Comparison of ENCODE assay signal across 14 mouse cellular contexts in genomic region chr2:167249591-167249990, GRCm38 (mm10). TPM values are rescaled to one million over a fixed set of nuclear protein-coding genes. Genes with fewer than 3 reads are reported as not detected.
A peak's percentile ranks its signal among the peaks of the same experiment; 100 is the strongest.
DNase-seq lines count a peak whose midpoint lies in the region; ATAC-seq lines count a peak whose summit lies in the region.
"Had no signal": no experiment of that assay in that cellular context is flagged by ENCODE, and none has a peak within 500 bp of the region (broad histone marks: within the 10 kb centered on the region; RNA-seq: fewer than 3 reads in every experiment).

No protein-coding gene starts in this region.

- peaks cover 41% of the 10 kb centered on the region for H3K4me1 ChIP-seq in heart, embryonic 12.5 days (replicated peaks)
- peaks cover 42% of the 10 kb centered on the region for H3K4me1 ChIP-seq in heart, embryonic 15.5 days (replicated peaks)

- ATAC-seq in heart, embryonic 12.5 days (ENCODE audit: insufficient number of reproducible peaks, low FRiP score): no peak
- no peak for ATAC-seq in heart, embryonic 15.5 days (replicated peaks; ENCODE audit: insufficient number of reproducible peaks, insufficient read depth, low FRiP score, low read depth)

- 59% methylated on average over 3 of the region's 3 CpGs for WGBS in heart, embryonic 12.5 days
- 65% methylated on average over 3 of the region's 3 CpGs for WGBS in heart, embryonic 15.5 days

- H3K27ac ChIP-seq in heart, embryonic 12.5 days (ENCODE audit: poor library complexity, severe bottlenecking): no peak overlapping the region
- peak overlapping the region; percentile 43; the same call in 1 of the 2 replicates for H3K27ac ChIP-seq in heart, embryonic 15.5 days
- H3K27ac ChIP-seq: forebrain, embryonic 12.5 days; midbrain, embryonic 12.5 days; neural tube, embryonic 12.5 days had no signal

- H3K9ac ChIP-seq in heart, embryonic 12.5 days: no peak overlapping the region
- H3K9ac ChIP-seq in heart, embryonic 15.5 days: no peak overlapping the region
- H3K9ac ChIP-seq: forebrain, embryonic 12.5 days; midbrain, embryonic 12.5 days; neural tube, embryonic 12.5 days had no signal

- peak; percentile 99 for DNase-seq in heart, adult 11 months
- DNase-seq in kidney, postnatal 14 days: peak; percentile 60
- DNase-seq in lung, postnatal 10 days: peak; percentile 74
- no peak for DNase-seq in layer of hippocampus, adult 9-11 months
- no peak for DNase-seq in frontal cortex, postnatal 10 days (ENCODE audit: low spot score in 2 of 2)
- no peak for DNase-seq in ovary, postnatal 36 days (ENCODE audit: low spot score)
- DNase-seq: embryo, embryonic 11 days; liver; right cerebral cortex, postnatal 4 days had no signal

- H3K4me2 ChIP-seq in heart, embryonic 12.5 days: no peak overlapping the region
- H3K4me2 ChIP-seq in heart, embryonic 15.5 days: no peak overlapping the region
- H3K4me2 ChIP-seq: forebrain, embryonic 12.5 days; midbrain, embryonic 12.5 days; neural tube, embryonic 12.5 days had no signal

- H3K27me3 ChIP-seq in heart, embryonic 12.5 days (replicated peaks): no peaks in the 10 kb centered on the region
- no peaks in the 10 kb centered on the region for H3K27me3 ChIP-seq in heart, embryonic 15.5 days
- H3K27me3 ChIP-seq: forebrain, embryonic 12.5 days; midbrain, embryonic 12.5 days; neural tube, embryonic 12.5 days had no signal

- H3K36me3 ChIP-seq in heart, embryonic 12.5 days: no peaks in the 10 kb centered on the region
- H3K36me3 ChIP-seq in heart, embryonic 15.5 days: no peaks in the 10 kb centered on the region
- H3K36me3 ChIP-seq: forebrain, embryonic 12.5 days; midbrain, embryonic 12.5 days; neural tube, embryonic 12.5 days had no signal

- no peak overlapping the region for H3K4me3 ChIP-seq in heart, embryonic 12.5 days
- H3K4me3 ChIP-seq in heart, embryonic 15.5 days: no peak overlapping the region
- H3K4me3 ChIP-seq: forebrain, embryonic 12.5 days; midbrain, embryonic 12.5 days; neural tube, embryonic 12.5 days had no signal

- peaks cover 5% of the 10 kb centered on the region; the same call in 1 of the 2 replicates for H3K9me3 ChIP-seq in heart, embryonic 12.5 days (replicated peaks)
- no peaks in the 10 kb centered on the region for H3K9me3 ChIP-seq in heart, embryonic 15.5 days (replicated peaks)
- H3K9me3 ChIP-seq: forebrain, embryonic 12.5 days; midbrain, embryonic 12.5 days; neural tube, embryonic 12.5 days had no signal

RNA-seq across cellular contexts. Expression of gene Ptgis, which starts 9.2 kb away (rescaled TPM):
- 22.5 and 22.9 TPM in 2 replicates for polyA plus RNA-seq in heart, embryonic 12.5 days (2016; fragmentation: Nextera tagmentation; extraction: Ambion mirVana)
- 22.5 and 25.7 TPM in 2 replicates for polyA plus RNA-seq in heart, embryonic 15.5 days (2015; fragmentation: Nextera tagmentation; extraction: Ambion mirVana)

RNA-seq across cellular contexts. Expression of gene Kcnb1, which starts 59.6 kb away (rescaled TPM):
- polyA plus RNA-seq in heart, embryonic 12.5 days (2016; fragmentation: Nextera tagmentation; extraction: Ambion mirVana): 0.24 and 0.30 TPM in 2 replicates
- 0.60 and 0.62 TPM in 2 replicates for polyA plus RNA-seq in heart, embryonic 15.5 days (2015; fragmentation: Nextera tagmentation; extraction: Ambion mirVana)

Comparison
In these comparisons a context has a peak if more than half of its experiments do, and no peak if none do; other contexts are left out.
1. DNase-seq: peak in heart, adult 11 months (single experiment), kidney, postnatal 14 days (single experiment) and lung, postnatal 10 days (single experiment); none in layer of hippocampus, adult 9-11 months (single experiment), frontal cortex, postnatal 10 days (0 of 2) and ovary, postnatal 36 days (single experiment).